Mouse (Mus musculus) neural tube, embryonic 11.5 days (tissue): ENCODE measurements around the gene Ttll5. TPM values are rescaled to one million over a fixed set of nuclear protein-coding genes. Genes with fewer than 3 reads are reported as not detected.

Experiments
- ATAC-seq: fragments of 200-750 bp; cut with Nextera tagmentation; 2 replicates; pipeline ENCODE4 v1.8.0; 2017; ENCODE audit warnings: moderate number of reproducible peaks, mild to moderate bottlenecking, moderate TSS enrichment, moderate library complexity; ENCODE audit not compliant: insufficient read depth, low FRiP score, low TSS enrichment
- DNase-seq: peaks from one replicate; pipeline ENCODE4 v3.0.0-alpha.2; 2015; ENCODE audit warnings: low spot score
- H3K27ac ChIP-seq: fragments of 300-500 bp; sonication (generic); 2 replicates; pipeline ENCODE4 v1.5.1; 2014; ENCODE audit warnings: low read depth, mild to moderate bottlenecking, low read length
- H3K27me3 ChIP-seq: fragments of 300-500 bp; sonication (generic); 2 replicates; pipeline ENCODE4 v1.6.1; 2014; ENCODE audit warnings: mild to moderate bottlenecking, low read length, mixed read lengths; ENCODE audit not compliant: control insufficient read depth, insufficient read depth
- H3K36me3 ChIP-seq: fragments of 300-500 bp; sonication (generic); 2 replicates; pipeline ENCODE4 v1.6.1; 2014; ENCODE audit warnings: mild to moderate bottlenecking, low read length, moderate library complexity, mixed read lengths; ENCODE audit not compliant: control insufficient read depth, insufficient read depth
- H3K4me1 ChIP-seq: fragments of 300-500 bp; sonication (generic); 2 replicates; pipeline ENCODE4 v1.6.1; 2014; ENCODE audit warnings: low read length, mixed read lengths; ENCODE audit not compliant: control insufficient read depth, insufficient read depth
- H3K4me2 ChIP-seq: fragments of 300-500 bp; sonication (generic); 2 replicates; pipeline ENCODE4 v1.6.1; 2014; ENCODE audit warnings: low read depth, mild to moderate bottlenecking, moderate library complexity
- H3K4me3 ChIP-seq: fragments of 300-500 bp; sonication (generic); 2 replicates; pipeline ENCODE4 v1.5.1; 2014; ENCODE audit warnings: low read depth, low read length
- H3K9ac ChIP-seq: fragments of 300-500 bp; sonication (generic); 2 replicates; pipeline ENCODE4 v1.6.1; 2014; ENCODE audit warnings: mild to moderate bottlenecking, low read length
- H3K9me3 ChIP-seq: fragments of 300-500 bp; sonication (generic); 2 replicates; pipeline ENCODE4 v1.6.1; 2016; ENCODE audit warnings: low read length; ENCODE audit not compliant: control insufficient read depth
- WGBS: fragments of 180-500 bp; shearing (Covaris S2); extraction: QIAGEN DNeasy Blood & Tissue Kit; methylation state at CpG from one replicate; pipeline ENCODE4 v1.1.7; 2014; 5-methylcytosine and 5-hydroxymethylcytosine counted together
- polyA plus RNA-seq: library from polyadenylated mRNA; unstranded; fragments of >200 nt; fragmentation: Nextera tagmentation; extraction: Ambion mirVana; gene quantifications from 2 replicates; pipeline ENCODE4 v1.2.1, GENCODE M21; 2014

The Ttll5 gene
- polyA plus RNA-seq, 1 experiment from 2014 or later, result 14.2 TPM

DNA sequence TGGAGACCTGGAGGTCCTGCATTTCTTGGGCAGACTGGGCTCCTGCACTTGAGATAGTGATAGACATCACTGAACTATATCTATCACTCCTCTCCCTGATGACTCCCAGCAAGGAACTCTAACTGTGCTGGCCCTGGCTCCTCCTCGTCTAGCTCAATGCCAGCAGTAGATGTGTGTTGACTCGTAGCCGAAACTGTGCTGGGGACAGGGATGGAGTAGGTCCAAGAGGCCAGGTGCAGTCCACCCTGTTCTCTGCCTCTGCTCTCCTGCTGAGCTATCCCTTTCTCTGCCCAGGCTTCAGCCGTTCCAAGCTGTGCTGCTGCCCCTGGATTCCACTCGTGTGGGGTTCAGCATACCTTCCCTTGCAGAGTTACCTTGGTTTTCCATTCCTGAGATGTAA is 145.7 kb downstream of the Ttll5 start:
- H3K4me3 ChIP-seq, result no peak overlapping the region
- H3K9me3 ChIP-seq, result no peaks in the 10 kb centered on the region
- no peaks in the 10 kb centered on the region for H3K4me1 ChIP-seq
- DNase-seq (no peak), ATAC-seq (no peak)
- H3K27me3 ChIP-seq, result no peaks in the 10 kb centered on the region
- H3K27ac ChIP-seq, result no peak overlapping the region
- H3K36me3 ChIP-seq, result no peaks in the 10 kb centered on the region
- no peak overlapping the region for H3K9ac ChIP-seq
- no peak overlapping the region for H3K4me2 ChIP-seq
- WGBS, result 74% methylated on average over 5 of the region's 5 CpGs

DNA sequence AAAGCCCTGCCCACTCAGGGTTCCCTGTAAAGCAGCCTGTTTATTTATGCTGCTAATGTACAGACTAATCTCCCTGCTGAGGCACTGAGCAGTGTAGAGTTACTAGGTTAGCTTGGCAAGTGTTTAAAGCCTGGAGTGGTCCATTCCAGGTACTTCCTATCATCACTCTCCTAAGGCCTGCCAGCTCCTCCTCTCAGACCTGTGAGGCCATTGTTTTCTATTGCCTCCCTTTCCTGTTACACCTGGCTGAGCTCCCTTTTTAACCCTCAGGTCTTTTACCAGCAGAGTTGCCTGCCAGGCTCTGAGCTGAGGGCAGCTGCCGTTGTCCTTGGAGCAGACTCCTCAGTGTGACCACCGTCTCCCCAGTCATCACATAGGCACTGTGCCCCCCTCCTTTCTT is 146.3 kb downstream of the Ttll5 start:
- no peaks in the 10 kb centered on the region for H3K27me3 ChIP-seq
- DNase-seq, result no peak
- ATAC-seq, result no peak
- no peak overlapping the region for H3K9ac ChIP-seq
- WGBS, result 80% methylated on average over 2 of the region's 2 CpGs
- H3K4me2 ChIP-seq, result no peak overlapping the region
- no peaks in the 10 kb centered on the region for H3K36me3 ChIP-seq
- H3K4me1 ChIP-seq, result no peaks in the 10 kb centered on the region
- no peak overlapping the region for H3K4me3 ChIP-seq
- no peaks in the 10 kb centered on the region for H3K9me3 ChIP-seq
- H3K27ac ChIP-seq, result no peak overlapping the region

DNA sequence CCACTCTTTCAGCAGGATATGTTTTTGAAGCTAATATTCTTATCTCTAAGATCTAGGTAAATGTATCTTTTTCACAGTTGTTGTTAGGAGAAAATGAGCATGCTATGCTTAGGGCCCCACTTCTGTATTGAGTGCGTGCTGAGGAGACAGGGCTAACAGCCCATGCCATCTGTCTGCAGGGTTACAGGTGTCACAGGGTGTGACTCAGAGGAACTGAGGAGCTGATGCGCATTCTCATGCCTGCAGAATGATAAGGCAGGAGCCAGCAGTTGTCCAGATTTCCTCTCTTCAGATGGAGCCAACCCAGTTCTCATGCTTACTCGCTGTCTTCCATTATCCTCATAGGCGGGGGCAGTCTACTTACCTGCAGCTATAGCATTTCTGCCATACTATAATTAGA is 147.2 kb downstream of the Ttll5 start:
- Histone ChIP-seq H3K4me3 (no peak overlapping the region), H3K36me3 (no peaks in the 10 kb centered on the region), H3K27ac (no peak overlapping the region), H3K4me1 (no peaks in the 10 kb centered on the region), H3K4me2 (no peak overlapping the region), H3K9ac (no peak overlapping the region), H3K27me3 (no peaks in the 10 kb centered on the region), H3K9me3 (no peaks in the 10 kb centered on the region)
- 91% methylated on average over 4 of the region's 4 CpGs for WGBS
- no peak for DNase-seq
- ATAC-seq, result no peak

DNA sequence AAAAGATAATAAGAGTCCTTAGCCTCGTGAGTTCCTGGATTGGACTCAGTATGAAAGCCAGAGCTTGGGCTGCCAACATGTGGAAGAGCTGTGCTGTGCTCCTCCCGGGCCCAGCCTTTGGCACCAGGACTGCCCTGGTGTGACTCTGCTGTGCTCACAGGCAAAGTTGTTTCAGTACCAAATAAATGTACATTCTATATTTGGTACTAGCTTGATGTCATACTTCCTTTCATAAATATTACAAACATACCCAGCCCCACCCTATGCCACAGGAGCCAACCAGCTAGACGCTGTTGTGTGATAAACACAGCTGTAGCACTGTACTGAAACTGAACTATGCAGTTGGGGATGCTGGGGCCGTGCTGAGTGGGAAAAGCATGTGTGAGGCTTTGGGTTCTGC is 149.1 kb downstream of the Ttll5 start:
- Histone ChIP-seq H3K9me3 (no peaks in the 10 kb centered on the region), H3K27ac (no peak overlapping the region), H3K27me3 (no peaks in the 10 kb centered on the region), H3K4me2 (no peak overlapping the region), H3K4me1 (no peaks in the 10 kb centered on the region), H3K4me3 (no peak overlapping the region), H3K9ac (no peak overlapping the region), H3K36me3 (no peaks in the 10 kb centered on the region)
- ATAC-seq (no peak), DNase-seq (no peak)
- 83% methylated on average over 4 of the region's 4 CpGs for WGBS

DNA sequence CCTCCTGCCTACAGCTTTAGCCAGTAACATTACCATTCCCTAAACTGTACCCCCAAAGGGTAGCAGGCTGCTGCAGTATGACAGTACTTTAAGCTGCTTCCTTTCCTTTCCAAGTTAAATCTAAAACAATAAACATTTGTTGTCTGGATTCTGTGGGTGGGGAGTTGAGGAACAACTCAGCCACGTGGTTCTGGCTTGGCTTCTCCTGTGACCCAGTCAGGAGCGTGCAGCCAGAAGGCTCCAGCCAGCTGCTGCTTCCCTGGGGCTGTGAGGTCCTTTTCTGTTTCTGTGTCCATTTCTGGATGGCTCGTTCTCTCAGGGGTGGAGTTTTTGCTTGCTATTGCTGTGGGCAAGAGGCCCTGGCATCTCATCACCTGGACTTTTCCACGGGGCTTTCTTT is 149.6 kb downstream of the Ttll5 start:
- no peak overlapping the region for H3K4me3 ChIP-seq
- H3K9ac ChIP-seq, result no peak overlapping the region
- H3K36me3 ChIP-seq, result no peaks in the 10 kb centered on the region
- no peaks in the 10 kb centered on the region for H3K9me3 ChIP-seq
- DNase-seq, result no peak
- no peaks in the 10 kb centered on the region for H3K27me3 ChIP-seq
- H3K4me1 ChIP-seq, result no peaks in the 10 kb centered on the region
- H3K4me2 ChIP-seq, result no peak overlapping the region
- no peak overlapping the region for H3K27ac ChIP-seq
- 61% methylated on average over 4 of the region's 4 CpGs for WGBS
- ATAC-seq, result no peak

DNA sequence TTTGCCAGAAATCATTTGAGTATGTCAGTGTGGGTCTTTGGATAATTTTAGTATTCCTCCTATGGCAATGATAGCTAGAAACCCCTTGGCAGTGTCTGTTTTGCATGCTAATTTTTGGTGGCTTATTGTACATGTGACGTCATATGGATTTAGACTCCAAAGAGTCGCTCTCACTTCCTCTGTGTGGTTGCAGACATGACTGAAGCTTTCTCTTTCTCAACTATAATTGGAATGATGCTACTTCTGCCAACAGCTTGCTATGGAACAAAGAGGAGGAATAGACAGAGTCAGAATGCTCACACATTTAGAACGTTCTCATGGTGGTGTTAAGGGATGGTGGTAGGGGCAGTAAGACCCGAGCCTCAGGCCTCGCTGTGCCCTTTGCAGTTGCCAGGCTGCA is 155.5 kb downstream of the Ttll5 start:
- Histone ChIP-seq H3K36me3 (no peaks in the 10 kb centered on the region), H3K4me1 (no peaks in the 10 kb centered on the region), H3K27ac (no peak overlapping the region), H3K9ac (no peak overlapping the region), H3K9me3 (no peaks in the 10 kb centered on the region), H3K4me3 (no peak overlapping the region), H3K4me2 (no peak overlapping the region), H3K27me3 (no peaks in the 10 kb centered on the region)
- WGBS, result 88% methylated on average over 5 of the region's 5 CpGs
- ATAC-seq (no peak), DNase-seq (no peak)

DNA sequence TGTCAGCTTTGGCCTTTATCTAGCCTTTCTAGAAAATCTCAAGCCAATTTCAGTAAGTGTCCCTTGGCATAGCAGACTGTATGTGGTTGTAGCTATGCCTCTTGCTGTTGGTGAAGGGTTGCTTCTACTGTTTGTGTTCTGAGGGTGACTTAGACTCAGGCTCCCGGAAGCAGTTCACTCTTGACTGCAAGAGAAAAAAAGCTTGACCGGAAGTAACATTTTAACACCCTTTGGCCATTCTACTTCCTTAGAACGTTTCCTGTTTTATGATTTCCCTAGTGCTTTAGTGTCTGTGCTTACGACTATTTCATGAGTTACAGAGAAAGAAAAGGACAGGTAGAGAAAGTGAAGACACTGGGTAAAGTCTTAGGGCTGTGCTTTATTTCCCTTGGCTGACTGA is 161.1 kb downstream of the Ttll5 start:
- Histone ChIP-seq H3K27ac (no peak overlapping the region), H3K4me3 (no peak overlapping the region), H3K27me3 (no peaks in the 10 kb centered on the region), H3K9me3 (no peaks in the 10 kb centered on the region), H3K36me3 (no peaks in the 10 kb centered on the region), H3K9ac (no peak overlapping the region), H3K4me1 (no peaks in the 10 kb centered on the region), H3K4me2 (no peak overlapping the region)
- DNase-seq, result no peak
- WGBS, result 74% methylated on average over 4 of the region's 4 CpGs
- no peak for ATAC-seq

DNA sequence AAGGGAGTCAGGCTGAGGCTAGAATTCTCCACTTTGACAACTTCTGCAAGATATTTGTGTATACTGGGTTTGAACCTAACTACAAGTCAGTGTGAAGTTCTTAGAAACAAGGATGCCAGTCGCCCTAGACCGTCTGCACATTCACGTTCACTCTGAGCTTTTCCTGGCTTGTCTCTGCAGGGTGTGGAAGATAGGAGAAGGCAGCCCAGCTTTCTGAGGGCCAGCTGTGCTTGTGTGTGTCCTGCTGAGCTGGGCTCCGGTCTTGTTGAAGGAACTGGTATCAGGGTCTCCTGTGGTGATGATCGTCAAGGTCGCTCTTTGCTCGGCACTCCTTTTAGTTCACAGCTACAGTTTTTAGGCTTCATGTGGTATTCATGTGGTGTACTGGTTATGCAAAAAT is 161.6 kb downstream of the Ttll5 start:
- no peak overlapping the region for H3K9ac ChIP-seq
- 72% methylated on average over 7 of the region's 7 CpGs for WGBS
- no peaks in the 10 kb centered on the region for H3K36me3 ChIP-seq
- H3K27me3 ChIP-seq, result no peaks in the 10 kb centered on the region
- no peak overlapping the region for H3K4me2 ChIP-seq
- no peak for ATAC-seq
- H3K27ac ChIP-seq, result no peak overlapping the region
- no peaks in the 10 kb centered on the region for H3K4me1 ChIP-seq
- DNase-seq, result no peak
- H3K9me3 ChIP-seq, result no peaks in the 10 kb centered on the region
- no peak overlapping the region for H3K4me3 ChIP-seq

DNA sequence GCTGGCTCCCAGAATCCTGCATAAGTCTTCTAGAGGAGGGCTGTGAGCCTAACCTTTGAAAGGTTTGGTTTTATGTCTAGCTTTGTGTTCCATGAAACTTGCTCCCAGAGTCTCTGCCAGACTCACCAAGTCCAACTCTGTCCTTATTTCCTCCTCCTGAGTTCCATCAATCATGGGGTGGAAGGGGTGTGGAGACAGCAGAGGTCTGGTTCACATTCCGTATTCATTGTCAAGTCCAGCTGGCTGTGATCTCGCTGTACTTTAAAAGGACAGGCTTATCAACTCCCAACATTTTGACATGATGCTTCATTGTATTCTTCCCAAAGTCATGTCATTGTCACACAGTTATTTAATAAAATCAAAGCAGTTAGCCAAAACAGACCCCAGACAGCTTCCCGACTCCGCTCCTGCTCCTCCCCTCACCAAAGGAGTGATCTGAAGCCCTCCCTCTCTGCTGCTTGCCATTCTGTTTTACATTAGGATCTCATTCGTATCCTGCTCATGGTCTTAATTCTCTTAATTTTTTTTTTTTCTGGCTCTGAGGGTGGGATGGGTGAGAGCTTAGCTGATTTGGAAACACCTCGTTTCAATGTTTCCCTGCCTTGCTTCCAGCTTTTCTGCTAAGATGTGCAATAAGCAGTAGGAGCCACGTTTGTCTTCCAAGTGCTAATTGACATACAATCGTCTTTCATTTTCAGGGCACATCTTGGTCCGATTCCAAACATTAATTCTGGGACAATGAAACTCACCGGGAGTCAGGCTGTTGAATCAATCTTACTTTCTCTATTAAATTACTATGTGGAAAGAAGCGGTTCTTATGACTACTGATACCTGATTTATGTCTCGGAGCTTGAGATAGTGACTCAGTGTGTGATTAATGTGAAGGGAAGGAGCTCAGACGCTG is 162.3 kb downstream of the Ttll5 start:
- H3K27me3 ChIP-seq, result no peaks in the 10 kb centered on the region
- no peak overlapping the region for H3K4me2 ChIP-seq
- no peaks in the 10 kb centered on the region for H3K4me1 ChIP-seq
- DNase-seq, result no peak
- H3K4me3 ChIP-seq, result no peak overlapping the region
- no peaks in the 10 kb centered on the region for H3K9me3 ChIP-seq
- 68% methylated on average over 13 of the region's 13 CpGs for WGBS
- ATAC-seq, result no peak
- no peaks in the 10 kb centered on the region for H3K36me3 ChIP-seq
- H3K9ac ChIP-seq, result no peak overlapping the region
- H3K27ac ChIP-seq, result no peak overlapping the region
